Mouse (Mus musculus) MEL (cell line): ENCODE data around the gene Mbd6.

Source experiments
- CHD2 ChIP-seq: IDR thresholded peaks from 2 replicates; pipeline ENCODE4 v1.6.1; 2011; ENCODE audit warnings: low read length, improper control_type of control experiment
- CTCF ChIP-seq, 3 experiments: IDR thresholded peaks in 2 of 3; conservative IDR thresholded peaks in 1 of 3; 2 replicates each; pipeline ENCODE4 v1.5.1; 2011 to 2012; ENCODE audit warnings: low read length in 3 of 3, low read depth in 2 of 3, mild to moderate bottlenecking in 2 of 3, improper control_type of control experiment in 1 of 3, inconsistent platforms in 1 of 3, mixed read lengths in 1 of 3, moderate library complexity in 1 of 3; ENCODE audit not compliant: control insufficient read depth in 1 of 3, insufficient read depth in 1 of 3, poor library complexity in 1 of 3, severe bottlenecking in 1 of 3
- E2F4 ChIP-seq: IDR thresholded peaks from 2 replicates; pipeline ENCODE4 v1.6.1; 2011; ENCODE audit warnings: low read depth, low read length, improper control_type of control experiment, borderline replicate concordance
- GATA1 ChIP-seq: IDR thresholded peaks from 2 replicates; pipeline ENCODE4 v1.6.1; 2011; ENCODE audit warnings: low read depth, low read length, improper control_type of control experiment
- MAZ ChIP-seq: IDR thresholded peaks from 2 replicates; pipeline ENCODE4 v1.6.1; 2012; ENCODE audit warnings: low read depth, mild to moderate bottlenecking, inconsistent platforms, low read length, improper control_type of control experiment
- MXI1 ChIP-seq: IDR thresholded peaks from 2 replicates; pipeline ENCODE4 v1.6.1; 2011; ENCODE audit warnings: mild to moderate bottlenecking, low read depth, low read length, improper control_type of control experiment
- POLR2A ChIP-seq, 2 experiments: IDR thresholded peaks; 2 replicates each; pipeline ENCODE4 v1.6.1; 2011 to 2012; ENCODE audit warnings: low read length in 2 of 2, mild to moderate bottlenecking in 2 of 2, control low read depth in 1 of 2, improper control_type of control experiment in 1 of 2, low read depth in 1 of 2, moderate library complexity in 1 of 2; ENCODE audit not compliant: control insufficient read depth in 1 of 2, insufficient read depth in 1 of 2, poor library complexity in 1 of 2
- POLR2AphosphoS5 ChIP-seq: IDR thresholded peaks from 2 replicates; pipeline ENCODE4 v1.6.1; 2012; ENCODE audit warnings: low read depth, borderline replicate concordance, mild to moderate bottlenecking, inconsistent platforms, low read length, moderate library complexity, mixed read lengths
- ZNF384 ChIP-seq: IDR thresholded peaks from 2 replicates; pipeline ENCODE4 v1.6.1; 2012; ENCODE audit warnings: low read depth, mild to moderate bottlenecking, inconsistent platforms, low read length, improper control_type of control experiment

GRCm38 (mm10) chr10:127332211-127332874, 43.5 kb upstream of the Mbd6 start:
- TF ChIP-seq CTCF (IDR thresholded peaks at IDR 0.05 in 2 of 3, conservative IDR thresholded peaks at IDR 0.05 in 1 of 3; ENCODE audit: control insufficient read depth in 1 of 3, insufficient read depth in 1 of 3, low read depth in 2 of 3, low read length in 3 of 3, poor library complexity in 1 of 3, severe bottlenecking in 1 of 3) (peak; percentile 48 to 57 (median 55)), CHD2 (no peak), GATA1 (no peak), MXI1 (no peak), POLR2A (IDR thresholded peaks at IDR 0.05; ENCODE audit: control insufficient read depth in 1 of 2, insufficient read depth in 1 of 2, low read depth in 1 of 2, low read length in 2 of 2, poor library complexity in 1 of 2) (no peak), ZNF384 (no peak), MAZ (no peak), POLR2AphosphoS5 (no peak), E2F4 (no peak)
